Mouse (Mus musculus): Measurements from ENCODE around the gene Cacng6. TPM values are rescaled to one million over a fixed set of nuclear protein-coding genes. Genes with fewer than 3 reads are reported as not detected.
A peak's percentile ranks its signal among the peaks of the same experiment; 100 is the strongest.

Cacng6 gene
- total RNA-seq, 2 experiments from 2014 or later = 102 to 120 TPM

DNA sequence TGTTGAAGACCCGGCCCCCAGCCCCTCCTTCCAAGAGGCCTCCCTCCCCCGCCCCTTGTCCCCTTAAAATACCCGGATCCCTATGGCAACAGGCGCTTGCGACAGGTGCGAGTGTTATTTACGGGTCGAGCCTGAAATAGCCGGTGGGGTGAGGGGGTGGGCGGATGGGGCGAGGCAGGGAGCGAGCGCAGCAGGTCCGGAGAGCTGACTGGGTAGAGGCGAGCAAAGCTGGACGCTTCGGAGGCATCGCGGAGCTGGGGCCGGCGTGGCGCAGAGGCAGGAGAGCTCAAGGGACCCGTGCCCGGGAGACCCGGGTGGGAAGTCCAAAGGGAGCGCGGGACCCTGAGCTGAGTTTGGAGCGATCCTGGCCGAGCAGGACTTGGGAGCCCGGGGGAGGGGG is 565 bp upstream of the Cacng6 start:
- Histone ChIP-seq H3K4me3 (peak overlapping the region; percentile 75), H3K27ac (peak overlapping the region; percentile 95)
- intact Hi-C loops (cut with DNase I) = no loop called here
- no peak for TF ChIP-seq CTCF (IDR thresholded peaks at IDR 0.05)
- peak; percentile 84 for DNase-seq

GRCm38 (mm10) chr7:3425141-3425540 is 1.1 kb downstream of the Cacng6 start:
- intact Hi-C loops (cut with DNase I) = no loop called here
- H3K27ac ChIP-seq = peak overlapping the region; percentile 95
- DNase-seq = no peak
- no peak for TF ChIP-seq CTCF (IDR thresholded peaks at IDR 0.05)
- H3K4me3 ChIP-seq = peak overlapping the region; percentile 75

DNA sequence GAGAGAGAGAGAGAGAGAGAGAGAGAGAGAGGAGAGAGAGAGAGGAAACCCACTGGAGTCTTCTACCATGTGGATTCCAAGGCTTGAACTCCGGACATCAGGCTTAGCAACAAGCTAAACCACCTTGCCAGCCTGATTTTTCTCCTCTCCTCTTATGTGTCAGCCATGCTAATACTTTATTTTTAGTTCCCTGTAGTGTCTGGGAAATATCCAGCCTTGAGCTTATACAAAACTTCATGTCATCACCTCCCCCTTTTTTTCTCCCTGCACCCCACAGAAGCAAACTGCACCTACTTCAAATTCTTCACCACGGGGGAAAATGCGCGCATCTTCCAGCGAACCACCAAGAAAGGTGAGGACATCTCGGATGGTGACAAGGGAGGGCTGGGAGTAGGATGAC is 6.2 kb downstream of the Cacng6 start:
- TF ChIP-seq CTCF (IDR thresholded peaks at IDR 0.05) = no peak
- no peak for DNase-seq
- Histone ChIP-seq H3K27ac (no peak overlapping the region), H3K4me3 (no peak overlapping the region)
- intact Hi-C loops (cut with DNase I) = no loop called here

DNA sequence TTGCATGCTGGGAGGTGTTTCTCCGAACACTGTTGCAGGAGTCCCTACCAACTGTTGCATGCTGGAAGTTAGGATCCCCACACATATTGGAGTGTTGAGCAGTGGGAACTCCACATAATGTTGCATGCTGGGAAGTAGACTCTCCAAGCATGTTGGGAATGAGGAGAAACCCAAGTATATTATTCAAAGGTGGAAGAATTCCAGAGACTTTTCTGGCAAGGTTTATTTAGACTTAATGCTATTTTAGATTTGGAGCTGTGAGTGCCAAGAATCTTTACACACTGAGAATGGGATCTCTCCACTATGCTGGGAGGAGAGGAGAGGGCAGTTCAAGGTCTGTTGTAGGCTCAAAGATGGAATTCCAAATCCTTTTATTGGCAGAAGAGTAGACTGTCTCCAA is 8.1 kb downstream of the Cacng6 start:
- DNase-seq = no peak
- H3K27ac ChIP-seq = no peak overlapping the region
- intact Hi-C loops (cut with DNase I) = no loop called here
- H3K4me3 ChIP-seq = no peak overlapping the region
- TF ChIP-seq CTCF (IDR thresholded peaks at IDR 0.05) = no peak

DNA sequence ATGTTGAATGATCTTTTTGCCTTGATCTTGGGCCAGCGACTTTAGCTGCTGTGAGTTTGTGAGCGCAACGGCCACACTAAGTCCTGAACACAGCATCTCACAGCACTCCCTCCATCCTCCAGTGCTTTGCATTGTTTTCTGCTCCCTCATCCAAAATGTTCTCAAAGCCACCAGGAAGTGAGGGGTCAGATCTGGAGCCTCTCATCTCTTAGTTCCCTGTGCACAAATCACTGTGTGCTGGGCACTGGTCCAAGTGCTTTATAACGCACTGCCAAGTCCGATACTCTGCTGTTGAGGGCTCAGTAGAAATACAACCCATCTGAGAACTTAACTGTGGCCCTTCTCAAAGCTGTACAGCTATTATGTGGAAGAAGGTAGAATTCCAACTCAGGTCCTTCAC is 13.9 kb downstream of the Cacng6 start:
- TF ChIP-seq CTCF (IDR thresholded peaks at IDR 0.05) = no peak
- H3K27ac ChIP-seq = no peak overlapping the region
- H3K4me3 ChIP-seq = no peak overlapping the region
- no peak for DNase-seq
- intact Hi-C loops (cut with DNase I) = no loop called here

DNA sequence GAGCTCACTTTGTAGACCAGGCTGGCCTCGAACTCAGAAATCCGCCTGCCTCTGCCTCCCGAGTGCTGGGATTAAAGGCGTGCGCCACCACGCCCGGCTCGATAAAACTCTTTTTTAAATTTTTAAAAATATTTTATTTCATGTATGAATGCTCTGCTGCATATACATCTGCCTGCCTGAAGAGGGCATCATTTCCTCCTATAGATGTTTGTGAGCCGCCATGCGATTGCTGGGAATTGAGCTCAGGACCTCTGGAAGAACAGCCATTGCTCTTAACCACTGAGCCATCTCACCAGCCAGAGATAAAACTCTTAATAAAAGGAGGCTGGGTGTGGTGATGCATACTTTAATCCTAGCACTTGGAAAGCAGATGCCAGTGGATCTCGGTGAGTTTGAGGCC is 16.0 kb downstream of the Cacng6 start:
- peak; percentile 10; the same call in 1 of the 2 replicates for TF ChIP-seq CTCF (IDR thresholded peaks at IDR 0.05)
- no peak overlapping the region for H3K4me3 ChIP-seq
- no peak for DNase-seq
- intact Hi-C loops (cut with DNase I) = no loop called here
- H3K27ac ChIP-seq = no peak overlapping the region

GRCm38 (mm10) chr7:3440526-3440925 is 16.5 kb downstream of the Cacng6 start:
- Histone ChIP-seq H3K27ac (no peak overlapping the region), H3K4me3 (no peak overlapping the region)
- intact Hi-C loops (cut with DNase I) = no loop called here
- no peak for DNase-seq
- no peak for TF ChIP-seq CTCF (IDR thresholded peaks at IDR 0.05)

- DNase-seq = no peak
- intact Hi-C loops (cut with DNase I) = no loop called here
- no peak overlapping the region for H3K27ac ChIP-seq
- no peak for TF ChIP-seq CTCF (IDR thresholded peaks at IDR 0.05)
- no peak overlapping the region for H3K4me3 ChIP-seq
Observed at GRCm38 (mm10) chr7:3442476-3443062, 18.6 kb downstream of the Cacng6 start.

DNA sequence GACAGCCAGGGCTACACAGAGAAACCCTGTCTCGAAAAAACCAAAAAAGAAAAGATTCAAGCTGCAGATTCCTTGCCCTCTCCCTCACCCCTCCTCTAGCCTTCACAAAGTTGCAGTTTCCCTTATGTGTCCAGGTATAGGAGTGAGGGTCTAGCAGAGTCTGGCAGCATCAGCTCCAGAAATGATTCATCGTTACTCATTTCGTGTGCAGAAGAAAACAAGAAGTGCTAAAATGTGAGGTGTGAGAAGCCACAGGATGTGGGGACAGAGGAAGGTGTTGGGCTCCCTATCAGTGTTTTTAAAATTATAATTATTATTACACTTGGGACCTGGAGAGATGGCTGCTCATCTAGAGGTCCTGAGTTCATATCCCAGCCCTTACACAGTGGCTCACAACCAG is 20.7 kb downstream of the Cacng6 start:
- H3K27ac ChIP-seq = no peak overlapping the region
- no peak for TF ChIP-seq CTCF (IDR thresholded peaks at IDR 0.05)
- H3K4me3 ChIP-seq = no peak overlapping the region
- DNase-seq = no peak
- intact Hi-C loops (cut with DNase I) = loop anchor here (5.0 kb wide), 1 partner anchor 67 kb away; no protein-coding TSS in a partner anchor

GRCm38 (mm10) chr7:3446584-3446983 is 22.6 kb downstream of the Cacng6 start:
- no peak overlapping the region for H3K27ac ChIP-seq
- no peak for TF ChIP-seq CTCF (IDR thresholded peaks at IDR 0.05)
- H3K4me3 ChIP-seq = no peak overlapping the region
- intact Hi-C loops (cut with DNase I) = loop anchor here (5.0 kb wide), 1 partner anchor 69 kb away; no protein-coding TSS in a partner anchor
- DNase-seq = no peak

DNA sequence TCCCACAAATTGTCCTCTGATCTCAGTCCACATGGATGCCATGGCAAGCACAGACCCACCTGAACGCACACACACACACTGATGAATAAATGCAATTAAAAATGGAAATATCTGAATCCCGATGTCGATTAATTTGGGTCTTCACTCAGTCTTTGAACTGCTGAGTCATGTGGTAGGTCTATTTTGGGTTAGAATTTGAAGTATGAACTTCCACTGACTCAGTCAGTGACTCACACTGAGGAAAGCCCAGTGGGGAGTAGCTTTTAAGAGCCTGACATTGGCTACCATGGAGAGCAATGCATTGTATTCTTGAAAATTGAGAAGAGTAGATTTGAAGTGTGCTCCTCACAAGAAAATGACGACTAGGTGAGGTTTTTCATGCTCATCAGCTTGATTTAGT is 23.0 kb downstream of the Cacng6 start:
- Histone ChIP-seq H3K4me3 (no peak overlapping the region), H3K27ac (no peak overlapping the region)
- no peak for DNase-seq
- no peak for TF ChIP-seq CTCF (IDR thresholded peaks at IDR 0.05)
- intact Hi-C loops (cut with DNase I) = loop anchor here (5.0 kb wide), 1 partner anchor 70 kb away; no protein-coding TSS in a partner anchor

DNA sequence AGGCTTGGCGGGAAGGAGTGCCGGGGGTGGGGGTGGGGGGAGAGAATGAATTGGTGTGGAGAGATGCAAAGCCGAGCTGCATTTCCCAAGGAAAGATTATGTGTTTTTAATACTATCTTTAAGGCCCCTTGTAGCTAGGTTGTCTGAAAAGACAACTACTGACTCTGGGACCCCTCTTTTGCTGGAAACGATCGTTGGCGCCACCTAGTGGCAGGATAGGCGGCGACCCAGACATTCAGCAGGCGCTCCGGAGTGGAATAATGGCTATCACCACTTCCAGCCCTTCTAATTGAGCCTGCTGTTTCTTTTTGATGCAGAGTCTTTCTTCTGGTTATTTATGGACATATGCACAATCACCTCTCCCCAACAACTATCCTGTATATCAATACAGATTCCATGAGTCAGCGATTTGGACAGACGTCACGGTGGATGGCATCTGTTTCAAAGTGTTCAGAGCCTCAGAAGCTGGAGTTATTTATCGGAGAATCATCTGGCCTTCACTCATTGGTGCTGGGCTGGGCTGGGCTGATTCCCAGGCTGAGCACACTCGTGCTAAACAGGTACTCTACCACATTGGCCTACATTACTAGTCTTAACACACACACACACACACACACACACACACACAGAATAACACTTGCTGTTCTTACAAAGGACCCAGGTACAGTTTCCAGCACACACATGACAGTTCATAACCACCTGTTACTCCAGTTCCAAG is 24.9 kb downstream of the Cacng6 start:
- intact Hi-C loops (cut with DNase I) = loop anchor here (1.0 to 5.0 kb wide), 4 partner anchors 34 to 226 kb away; no protein-coding TSS in a partner anchor
- Histone ChIP-seq H3K27ac (no peak overlapping the region), H3K4me3 (peak overlapping the region; percentile 40; the same call in 1 of the 2 replicates)
- peak; percentile 94 for TF ChIP-seq CTCF (IDR thresholded peaks at IDR 0.05)
- peak; percentile 81 for DNase-seq

- intact Hi-C loops (cut with DNase I) = no loop called here
- H3K27ac ChIP-seq = no peak overlapping the region
- no peak for TF ChIP-seq CTCF (IDR thresholded peaks at IDR 0.05)
- H3K4me3 ChIP-seq = no peak overlapping the region
- no peak for DNase-seq
Observed at GRCm38 (mm10) chr7:3450671-3451070, 26.7 kb downstream of the Cacng6 start.

Measured in gastrocnemius, adult 2 months (tissue).